Mouse (Mus musculus): ENCODE results near the gene Efcab5. TPM values are rescaled to one million over a fixed set of nuclear protein-coding genes. Genes with fewer than 3 reads are reported as not detected.
"Not testable (repeated sequence)": the region's sequence is repeated elsewhere in the genome, so short reads cannot be mapped to it uniquely, and the experiment has no call there.

Gene Efcab5
- total RNA-seq, 2 experiments from 2014 or later: 3.1 to 4.0 TPM

DNA sequence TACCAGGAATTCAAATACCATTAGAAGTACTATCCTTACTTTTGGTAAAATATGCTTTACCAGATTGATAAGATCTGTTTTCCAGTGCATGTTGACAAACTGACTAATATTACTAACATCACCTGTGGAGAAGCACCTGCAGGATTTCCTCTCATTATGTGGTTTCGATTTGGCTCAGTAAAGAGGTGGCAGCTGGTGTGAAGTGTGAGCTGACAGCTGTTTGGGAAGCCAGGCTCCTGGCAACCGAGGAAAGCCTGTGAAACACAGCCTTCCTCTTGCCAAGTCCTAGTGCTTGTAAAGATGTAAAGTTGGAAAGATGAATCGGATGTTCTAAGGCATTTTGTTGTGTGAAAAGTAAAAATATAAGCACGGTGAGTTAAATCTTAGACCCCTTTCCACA, 7.9 kb downstream of the Efcab5 start:
- DNase-seq (ENCODE audit: extremely low spot score in 1 of 2, low spot score in 1 of 2): peak; percentile 19 to 37

DNA sequence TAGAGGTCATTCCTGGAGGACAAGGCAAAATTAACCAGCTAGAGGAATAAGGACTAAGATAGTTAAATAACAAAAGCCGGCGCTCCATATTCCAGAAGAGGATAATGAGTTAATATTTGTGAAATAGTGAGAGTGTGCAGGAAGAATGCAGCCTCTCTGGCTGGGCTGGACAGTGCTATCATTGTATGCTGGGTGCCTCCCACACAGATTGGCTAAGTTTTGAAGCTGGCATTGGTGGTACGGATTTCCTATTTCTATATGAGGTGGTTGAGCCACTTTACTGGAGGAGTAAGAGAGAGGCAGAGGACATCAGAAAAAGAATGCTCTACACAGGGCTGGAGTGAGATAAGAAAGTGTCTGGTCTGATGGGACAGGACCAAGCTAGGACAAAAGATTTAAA, 9.0 kb downstream of the Efcab5 start:
- DNase-seq (ENCODE audit: extremely low spot score in 1 of 2, low spot score in 1 of 2): no peak

DNA sequence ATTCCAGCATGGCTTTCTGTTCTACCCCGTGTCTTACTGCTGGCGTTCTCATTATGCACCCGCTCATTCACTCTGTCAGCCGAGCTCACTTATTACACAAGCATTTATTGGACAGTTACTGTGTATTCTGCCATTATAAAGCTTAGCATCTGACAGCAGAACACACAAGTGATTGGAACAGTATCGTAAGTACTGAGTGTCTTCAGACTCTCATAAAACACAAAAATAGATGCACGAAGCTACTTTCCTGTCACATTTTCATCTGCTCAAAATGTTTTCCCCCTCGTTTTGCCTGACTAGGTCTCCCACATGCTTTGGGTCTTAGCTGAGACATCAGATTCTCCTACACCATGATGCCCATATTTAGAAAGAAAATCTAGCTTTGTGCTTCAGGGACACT, 14.2 kb downstream of the Efcab5 start:
- no peak for DNase-seq (ENCODE audit: extremely low spot score in 1 of 2, low spot score in 1 of 2)

DNA sequence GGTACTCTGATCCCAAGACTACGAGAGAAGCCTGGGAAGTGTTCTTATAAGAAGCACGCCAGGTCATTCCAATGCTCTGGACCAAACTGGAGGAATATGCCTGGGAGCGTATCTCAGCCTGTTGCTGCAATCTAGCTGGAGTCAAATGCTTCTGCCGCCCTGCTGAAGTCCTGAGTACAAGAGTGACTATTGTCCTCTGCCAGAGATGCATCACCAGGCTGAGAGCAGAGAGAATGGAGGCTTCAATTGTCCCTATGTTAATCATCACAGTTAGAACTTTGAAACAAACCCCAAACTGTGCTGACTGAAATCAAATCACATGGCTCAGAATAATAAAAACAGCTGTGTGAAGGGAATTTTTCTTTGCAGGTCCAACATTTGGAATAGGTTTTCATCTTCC, 15.0 kb downstream of the Efcab5 start:
- DNase-seq (ENCODE audit: extremely low spot score in 1 of 2, low spot score in 1 of 2): no peak

DNA sequence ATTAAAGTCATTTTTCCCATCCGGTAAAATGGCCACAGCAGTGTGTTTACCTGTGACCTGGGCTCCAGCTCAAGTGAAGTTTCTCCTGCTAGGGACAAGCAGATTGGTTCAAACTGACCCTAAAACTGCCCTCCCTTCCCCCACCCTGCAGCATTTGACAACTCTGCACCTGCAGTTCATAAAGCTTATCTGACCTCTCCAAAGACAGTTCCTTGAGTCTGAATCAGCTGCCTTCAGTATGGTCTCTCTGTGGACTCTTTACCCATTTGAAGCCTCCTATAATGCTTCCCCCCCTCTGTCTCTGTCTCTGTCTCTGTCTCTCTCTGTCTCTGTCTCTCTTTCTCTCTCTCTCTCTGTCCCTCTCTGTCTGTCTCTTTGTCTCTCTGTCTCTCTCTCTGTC, 28.0 kb downstream of the Efcab5 start:
- no peak for DNase-seq (ENCODE audit: extremely low spot score in 1 of 2, low spot score in 1 of 2)

DNA sequence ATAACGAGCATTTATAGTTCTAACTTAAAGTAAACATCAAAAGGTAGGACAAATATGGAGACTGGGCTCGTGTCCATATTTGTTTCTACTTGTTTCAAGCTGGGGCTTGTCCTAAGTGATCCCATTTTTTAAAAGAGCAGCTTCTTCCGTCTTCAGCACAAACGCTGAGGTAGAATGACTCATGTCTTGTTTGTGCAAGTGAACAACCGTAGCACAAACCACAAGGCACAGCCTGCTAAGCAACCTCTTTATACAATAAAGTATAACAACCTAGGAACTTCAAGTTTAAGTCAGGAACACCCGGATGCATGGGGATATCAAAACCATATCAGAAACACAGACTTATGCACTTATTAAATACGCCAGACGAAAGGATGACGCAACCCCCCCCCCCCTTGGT, 28.4 kb downstream of the Efcab5 start:
- DNase-seq (ENCODE audit: extremely low spot score in 1 of 2, low spot score in 1 of 2): no peak

DNA sequence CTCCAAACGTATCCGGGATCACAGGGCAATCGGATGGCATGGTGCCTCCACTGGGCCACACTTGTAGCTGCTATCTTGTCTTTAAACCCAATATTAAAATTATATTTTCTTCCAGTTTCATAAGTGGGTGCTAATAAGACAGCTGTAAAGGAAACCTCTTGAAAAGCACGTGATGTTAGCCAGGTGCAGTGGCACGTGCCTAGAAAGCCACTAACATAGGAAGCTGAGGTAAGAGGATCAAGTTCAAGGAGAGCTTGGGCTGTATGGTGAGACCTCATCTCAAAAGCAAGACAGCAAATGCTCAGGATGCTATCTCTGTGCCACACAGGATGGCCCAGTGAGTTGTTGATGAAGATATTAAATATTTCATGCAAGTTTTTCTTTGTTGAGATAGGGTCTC, 34.6 kb downstream of the Efcab5 start:
- DNase-seq (ENCODE audit: extremely low spot score in 1 of 2, low spot score in 1 of 2): no peak

DNA sequence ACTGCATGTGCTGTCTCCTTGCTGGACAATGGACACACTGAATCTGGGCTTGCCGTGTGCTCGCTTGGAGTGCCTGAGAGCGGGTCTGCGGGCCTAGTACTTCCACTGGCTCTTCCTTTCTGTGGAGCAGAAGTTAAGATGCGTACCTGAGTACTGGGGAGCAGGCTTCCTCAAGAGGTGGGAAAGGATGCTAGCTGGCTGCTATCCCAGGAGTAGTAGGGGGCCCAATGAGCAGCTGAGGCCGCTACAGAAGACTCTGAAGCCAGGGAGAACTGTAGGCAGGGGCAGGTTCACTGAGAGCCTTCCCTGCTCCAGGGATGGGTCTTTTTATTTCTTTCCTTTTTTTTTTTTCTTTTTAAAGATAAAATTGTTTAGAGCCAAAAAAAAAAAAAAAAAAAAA, 38.0 kb downstream of the Efcab5 start:
- DNase-seq (ENCODE audit: extremely low spot score in 1 of 2, low spot score in 1 of 2): no peak

DNA sequence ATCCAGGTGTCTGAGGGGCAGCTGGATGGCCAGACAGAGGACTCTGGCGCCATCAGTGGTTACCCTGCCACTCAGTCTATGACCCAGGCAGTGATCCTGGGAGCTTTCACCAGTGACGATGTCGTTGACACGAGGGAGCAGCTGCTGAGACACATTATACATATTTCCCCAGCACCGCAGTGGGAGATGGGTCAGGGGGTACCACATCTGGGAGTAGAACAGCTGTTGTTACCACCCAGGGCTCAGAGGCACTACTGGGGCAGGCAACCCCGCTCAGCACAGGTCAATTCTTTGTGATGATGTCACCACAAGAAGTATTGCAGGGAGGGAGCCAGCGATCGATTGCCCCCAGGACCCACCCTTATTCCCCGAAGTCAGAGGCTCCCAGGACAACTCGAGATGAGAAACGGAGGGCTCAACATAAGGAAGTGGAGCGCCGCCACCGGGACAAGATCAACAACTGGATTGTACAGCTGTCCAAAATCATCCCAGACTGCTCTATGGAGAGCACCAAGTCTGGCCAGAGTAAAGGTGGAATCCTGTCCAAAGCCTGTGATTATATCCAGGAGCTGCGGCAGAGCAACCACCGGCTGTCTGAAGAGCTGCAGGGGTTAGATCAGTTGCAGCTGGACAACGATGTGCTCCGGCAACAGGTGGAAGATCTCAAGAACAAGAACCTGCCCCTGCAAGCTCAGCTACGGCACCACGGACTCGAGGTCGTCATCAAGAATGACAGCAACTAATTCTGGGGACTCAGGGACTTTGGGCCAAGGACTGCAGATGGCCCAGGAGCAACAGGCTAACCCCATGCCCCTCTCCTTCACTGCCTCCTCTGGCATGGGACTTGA, 38.8 kb downstream of the Efcab5 start:
- DNase-seq (ENCODE audit: extremely low spot score in 1 of 2, low spot score in 1 of 2): not testable (repeated sequence)

DNA sequence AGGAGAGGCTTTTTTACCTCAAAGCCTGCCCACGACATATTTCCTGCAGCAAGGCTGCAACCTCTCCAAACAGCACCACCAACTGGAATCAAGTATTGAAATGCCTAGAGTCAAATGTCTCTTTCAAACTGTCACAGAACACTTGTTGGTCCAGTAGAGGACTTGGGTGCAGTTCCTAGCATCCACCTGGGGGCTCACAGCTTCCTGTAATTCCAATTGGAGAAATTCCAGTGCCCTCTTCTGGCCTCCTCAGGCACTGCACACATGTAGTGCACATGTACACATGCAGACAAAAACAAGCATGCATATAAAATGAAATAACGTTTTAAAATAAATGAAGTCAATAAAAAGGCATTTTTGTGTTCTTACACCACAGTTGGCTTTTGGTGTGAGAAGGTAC, 40.0 kb downstream of the Efcab5 start:
- no peak for DNase-seq (ENCODE audit: extremely low spot score in 1 of 2, low spot score in 1 of 2)

DNA sequence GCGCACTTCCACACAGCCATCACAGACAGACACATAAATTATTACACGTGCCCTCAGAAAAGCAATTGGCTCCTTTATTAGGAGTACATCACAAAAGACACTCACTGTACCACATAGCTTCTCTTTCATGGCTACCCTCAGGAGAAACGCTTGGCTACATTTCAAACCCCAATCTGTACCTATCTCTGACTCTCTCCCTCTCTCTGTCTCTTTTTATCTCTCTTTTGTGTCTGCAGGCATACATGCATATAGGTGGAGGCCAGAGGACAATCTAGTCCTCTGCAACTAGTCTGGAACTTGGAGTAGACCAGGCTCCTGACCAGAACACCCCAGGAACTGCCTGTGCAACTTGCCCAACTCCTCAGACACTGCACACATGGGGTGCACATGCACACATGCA, 41.0 kb downstream of the Efcab5 start:
- DNase-seq (ENCODE audit: extremely low spot score in 1 of 2, low spot score in 1 of 2): no peak

DNA sequence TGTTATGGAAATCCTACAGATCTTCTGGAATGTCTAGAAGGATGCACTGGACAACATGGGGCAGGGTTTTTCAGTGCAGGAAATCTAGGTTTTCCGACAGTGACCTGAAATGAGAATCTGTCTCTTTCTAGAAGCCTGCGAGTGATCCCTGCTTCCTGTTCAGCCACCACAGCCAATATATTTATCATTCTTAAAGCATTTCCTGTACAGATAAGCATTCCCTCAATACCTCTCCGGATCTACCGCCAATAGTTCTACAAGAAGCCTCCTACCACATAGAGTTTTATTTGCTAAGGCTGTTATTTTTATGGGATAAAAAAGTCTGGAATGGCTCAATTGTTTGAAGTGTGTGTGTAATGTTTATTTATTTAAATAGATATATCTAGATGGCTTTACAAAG, 43.3 kb downstream of the Efcab5 start:
- DNase-seq (ENCODE audit: extremely low spot score in 1 of 2, low spot score in 1 of 2): no peak

DNA sequence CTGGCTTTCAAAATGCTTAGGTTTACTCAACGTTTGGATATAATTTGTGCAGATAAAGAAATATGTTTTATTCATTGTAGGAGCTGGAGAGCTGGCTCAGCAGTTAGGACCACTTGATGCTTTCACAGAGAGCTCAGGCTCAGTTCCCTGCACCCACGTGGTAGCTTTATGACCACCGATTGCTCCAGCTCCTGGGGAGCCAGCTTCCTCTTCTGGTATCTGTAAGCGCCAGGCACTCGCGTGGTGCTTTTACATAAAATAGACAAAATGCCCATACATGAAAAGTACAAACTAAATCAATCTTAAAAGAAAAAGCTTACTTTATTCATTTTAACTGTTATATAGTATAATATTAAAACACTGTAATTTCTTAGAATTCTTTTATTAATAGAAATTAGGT, 46.8 kb downstream of the Efcab5 start:
- DNase-seq (ENCODE audit: extremely low spot score in 1 of 2, low spot score in 1 of 2): no peak

DNA sequence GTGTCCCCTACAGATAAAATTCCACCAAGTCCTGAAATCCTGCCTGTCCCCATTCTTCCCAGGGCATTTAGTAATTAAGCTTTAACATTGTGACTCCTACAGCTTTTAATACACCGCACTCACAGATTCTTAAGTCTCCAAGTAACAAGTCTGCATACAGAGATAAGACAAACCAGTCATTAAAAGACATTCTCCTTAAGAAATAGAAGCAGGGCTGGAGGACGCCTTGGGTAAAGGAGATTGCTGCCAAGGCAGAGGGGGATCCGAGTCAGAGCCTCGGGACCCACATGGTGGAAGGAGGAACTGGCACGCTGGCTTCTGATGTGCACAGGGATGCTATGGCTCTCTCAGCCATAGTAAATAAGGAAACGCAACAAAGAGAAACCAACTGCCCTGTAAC, 48.8 kb downstream of the Efcab5 start:
- DNase-seq (ENCODE audit: extremely low spot score in 1 of 2, low spot score in 1 of 2): no peak

DNA sequence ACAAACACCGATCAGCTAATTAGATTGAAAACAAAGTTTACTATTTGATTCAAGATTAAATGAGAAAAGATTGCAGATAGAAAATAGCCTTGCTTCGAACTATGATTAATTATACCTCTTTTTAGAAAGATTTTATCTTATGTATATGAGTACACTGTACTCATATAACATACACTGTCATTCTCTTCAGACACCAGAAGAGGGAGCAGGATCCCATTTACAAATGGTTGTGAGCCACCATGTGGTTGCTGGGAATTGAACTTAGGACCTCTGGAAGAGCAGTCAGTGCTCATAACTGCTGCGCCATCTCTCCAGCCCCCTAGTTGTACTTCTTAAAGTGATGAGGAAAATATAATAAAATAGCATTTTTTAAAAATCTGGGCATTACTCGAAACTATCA, 55.3 kb downstream of the Efcab5 start:
- DNase-seq (ENCODE audit: extremely low spot score in 1 of 2, low spot score in 1 of 2): no peak

DNA sequence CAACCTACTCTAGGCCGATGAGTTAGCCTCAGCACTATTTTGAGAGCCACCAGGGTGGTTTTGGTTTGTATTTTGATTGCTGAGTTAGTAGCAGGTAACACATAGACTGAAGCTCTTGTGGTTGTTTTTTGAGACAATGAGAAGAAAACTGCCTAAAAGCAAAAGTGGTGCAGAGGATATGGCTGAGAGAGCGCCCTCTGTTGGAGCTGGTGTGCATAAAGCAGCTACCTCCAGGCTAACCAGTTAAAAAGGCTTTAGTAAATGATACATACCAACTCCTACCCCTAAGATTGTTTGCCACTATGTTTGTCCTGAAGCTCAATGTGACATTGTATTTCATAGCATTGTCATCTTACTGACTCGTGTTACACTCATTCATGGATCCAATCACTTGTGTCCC, 56.2 kb downstream of the Efcab5 start:
- DNase-seq (ENCODE audit: extremely low spot score in 1 of 2, low spot score in 1 of 2): peak in 1 of 2 experiments; percentile 10

DNA sequence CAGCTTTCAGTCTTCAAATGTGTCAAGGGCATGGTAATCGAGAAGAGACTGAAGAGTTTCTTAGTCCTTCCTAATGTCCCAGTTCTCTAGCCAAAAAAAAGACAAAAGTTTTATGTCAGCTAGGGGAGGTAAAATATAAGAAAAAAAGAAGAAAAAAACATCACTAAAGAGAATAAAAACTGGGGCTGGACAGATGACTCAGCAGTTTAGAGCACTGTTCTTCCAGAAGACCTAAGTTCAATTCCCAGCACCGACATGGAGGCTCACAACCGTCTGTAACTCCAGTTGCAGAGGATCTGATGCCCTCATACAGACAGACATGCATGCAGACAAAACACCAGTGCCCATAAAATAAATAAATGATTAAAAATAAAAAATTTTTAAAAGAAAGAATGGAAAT, 60.2 kb downstream of the Efcab5 start:
- no peak for DNase-seq (ENCODE audit: extremely low spot score in 1 of 2, low spot score in 1 of 2)

DNA sequence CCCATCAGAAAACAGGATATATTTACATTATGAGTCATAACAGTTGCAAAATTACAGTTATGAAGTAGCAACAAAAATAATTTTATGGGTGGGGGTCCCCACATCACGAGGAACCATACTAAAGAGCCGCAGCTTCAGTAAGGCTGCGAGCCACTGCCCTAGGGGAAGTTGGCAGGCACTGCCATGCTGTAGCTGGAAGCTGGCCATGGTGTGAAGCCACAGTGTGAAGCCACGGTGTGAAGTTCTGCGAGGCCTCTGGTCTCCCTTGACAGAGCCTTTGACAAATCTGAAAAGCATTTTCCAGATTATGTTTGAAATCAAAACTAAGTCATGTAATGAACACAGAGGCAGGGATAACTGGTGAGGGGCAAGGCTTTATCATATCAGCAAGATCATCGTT, 77.6 kb downstream of the Efcab5 start:
- DNase-seq (ENCODE audit: extremely low spot score in 1 of 2, low spot score in 1 of 2): no peak

DNA sequence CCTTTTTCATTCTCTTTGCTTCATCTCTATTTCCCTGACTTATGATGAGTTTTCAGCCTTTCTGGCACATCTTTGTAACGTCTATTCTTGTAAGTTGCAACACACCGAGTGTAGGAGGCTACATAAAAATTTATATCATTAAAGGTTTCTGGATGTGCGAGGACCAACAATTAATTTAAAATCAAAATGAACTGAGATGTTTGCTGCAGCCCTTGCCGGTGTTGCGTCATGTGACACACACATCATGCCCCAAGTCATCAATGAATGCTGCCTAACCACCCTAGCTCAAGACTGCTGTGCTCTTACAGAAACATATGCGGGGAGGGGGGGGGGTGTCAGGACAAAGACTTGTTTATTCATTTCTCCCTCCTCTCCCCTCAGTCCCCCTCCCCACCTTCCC, 80.3 kb downstream of the Efcab5 start:
- DNase-seq (ENCODE audit: extremely low spot score in 1 of 2, low spot score in 1 of 2): no peak

DNA sequence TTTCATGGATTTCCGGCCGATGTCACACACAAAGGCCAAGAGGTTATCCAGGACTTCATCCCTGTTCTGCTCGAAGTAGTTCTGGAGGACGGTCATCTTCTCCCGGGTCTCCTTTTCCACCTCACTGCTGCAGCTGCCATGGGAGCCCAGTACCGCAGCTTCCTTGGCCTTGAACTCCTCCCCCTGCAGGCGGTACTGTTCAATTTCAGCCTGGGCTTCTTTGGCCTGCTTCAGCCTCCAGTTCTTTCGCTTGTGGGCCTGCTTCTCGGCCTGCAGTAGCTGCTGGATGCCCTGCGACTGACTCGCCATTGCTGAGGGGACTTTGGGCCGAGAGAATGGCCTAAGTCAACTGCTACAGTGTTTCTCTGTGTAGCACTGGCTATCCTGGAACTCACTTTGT, 80.9 kb downstream of the Efcab5 start:
- not testable (repeated sequence) for DNase-seq (ENCODE audit: extremely low spot score in 1 of 2, low spot score in 1 of 2)

DNA sequence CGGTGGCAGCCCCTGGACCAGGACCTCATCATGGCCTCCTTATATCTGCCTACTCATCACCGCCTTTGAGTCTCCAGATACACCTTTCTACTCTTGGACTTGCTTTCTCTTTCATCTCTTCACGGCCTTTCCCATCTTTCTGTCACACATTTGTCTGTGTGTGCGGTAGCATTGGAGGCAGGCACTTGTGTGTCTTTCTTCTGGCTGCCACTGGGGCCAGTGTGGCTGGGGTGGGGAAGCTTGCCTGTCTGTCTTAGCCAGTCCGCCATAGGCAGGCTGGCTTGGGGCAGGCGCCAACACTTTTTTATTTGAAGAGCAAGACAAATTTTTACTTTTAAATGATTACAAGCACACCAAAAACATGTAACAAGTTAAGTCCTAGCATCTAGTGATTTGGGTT, 81.8 kb downstream of the Efcab5 start:
- no peak for DNase-seq (ENCODE audit: extremely low spot score in 1 of 2, low spot score in 1 of 2)

DNA sequence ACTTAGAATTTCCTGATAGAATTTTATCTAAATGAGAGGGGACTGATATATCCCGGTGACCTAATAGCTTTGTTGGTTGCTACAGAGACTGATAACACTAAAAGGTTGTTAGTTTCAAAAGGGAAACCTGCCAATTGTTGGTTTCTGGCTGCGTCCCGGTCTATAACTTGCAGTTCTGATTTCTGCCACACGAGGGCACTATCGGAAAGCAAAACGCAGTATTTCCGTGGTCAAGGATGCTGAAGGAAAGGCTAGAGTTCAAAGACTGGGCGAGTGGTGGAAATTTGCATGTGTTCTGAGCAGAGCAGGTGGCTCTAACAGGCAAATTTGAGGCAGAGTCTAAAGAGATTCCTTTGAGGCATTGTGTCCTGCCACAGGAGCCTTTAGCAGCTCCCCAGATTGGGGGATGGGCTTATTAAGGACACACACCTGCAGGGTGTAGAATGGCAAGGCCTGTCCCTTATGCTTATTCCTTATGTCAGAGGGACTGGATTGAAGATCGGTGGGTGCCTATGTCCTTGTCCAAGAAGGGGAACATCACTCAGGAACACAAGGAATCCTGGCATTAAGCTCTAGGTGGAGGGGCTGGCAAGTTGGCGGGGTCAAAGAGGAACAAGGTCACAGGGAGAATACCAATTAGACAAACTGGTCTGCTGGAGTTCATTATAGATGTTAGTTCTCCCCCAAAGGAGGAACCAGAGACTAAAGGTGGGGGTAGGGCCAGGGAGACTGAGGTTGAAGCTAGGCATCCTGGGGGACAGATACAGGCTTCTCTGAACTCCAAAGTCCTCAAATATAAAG, 88.4 kb downstream of the Efcab5 start:
- peak; percentile 72 to 94 for DNase-seq (ENCODE audit: extremely low spot score in 1 of 2, low spot score in 1 of 2)

Measured in layer of hippocampus, postnatal 25 days (tissue).